Mouse (Mus musculus): ENCODE results near the gene Cdkn2aipnl. TPM values are rescaled to one million over a fixed set of nuclear protein-coding genes. Genes with fewer than 3 reads are reported as not detected.

The Cdkn2aipnl gene
- polyA plus RNA-seq, 1 experiment from 2014 or later = 109 TPM

DNA sequence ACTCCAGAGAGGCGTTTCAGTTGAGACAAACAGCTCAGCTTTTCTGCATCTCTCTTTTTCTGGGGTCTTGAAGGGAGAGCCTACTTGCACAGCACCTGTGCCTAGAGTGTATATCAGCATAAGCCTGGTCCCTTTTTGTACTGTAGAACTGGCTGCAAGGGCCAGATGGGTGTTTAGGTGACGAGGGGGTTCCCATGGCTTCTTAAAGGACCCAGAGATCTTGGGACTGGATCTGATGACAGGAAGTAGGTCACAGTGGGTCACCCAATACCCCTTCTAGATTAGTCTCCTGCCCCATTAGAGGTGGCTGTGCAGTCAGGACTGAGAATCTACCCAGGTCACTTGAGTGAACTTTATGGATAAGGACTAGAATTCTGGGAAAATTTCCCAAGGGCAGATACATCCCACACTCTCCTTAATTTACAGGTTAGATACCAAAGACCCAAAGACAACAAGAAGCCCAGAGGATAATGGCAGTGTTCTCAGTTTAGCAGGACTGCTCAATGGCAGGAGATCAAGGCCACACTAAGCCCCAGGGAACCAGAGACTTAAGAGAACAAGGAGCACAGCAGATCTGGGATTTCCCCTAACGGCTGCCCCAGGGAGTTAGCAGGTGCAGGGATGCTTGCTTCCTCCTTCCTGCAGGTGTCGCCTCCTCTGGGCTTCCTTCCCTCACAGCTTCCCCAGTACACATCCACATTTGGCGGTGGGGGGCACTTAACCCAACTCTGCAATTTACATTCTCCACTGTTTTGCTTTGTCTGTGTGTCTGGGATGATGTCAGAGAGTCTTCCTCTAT is 31.6 kb upstream of the Cdkn2aipnl start:
- no peak for ATAC-seq (ENCODE audit: borderline replicate concordance, extremely low read depth, low FRiP score, low TSS enrichment)
- no peaks in the 10 kb centered on the region for H3K36me3 ChIP-seq
- 53% methylated on average over 5 of the region's 5 CpGs for WGBS
- H3K4me2 ChIP-seq = no peak overlapping the region
- no peak overlapping the region for H3K9ac ChIP-seq
- H3K27ac ChIP-seq = no peak overlapping the region
- H3K9me3 ChIP-seq = no peaks in the 10 kb centered on the region
- no peak overlapping the region for H3K4me3 ChIP-seq
- H3K27me3 ChIP-seq = no peaks in the 10 kb centered on the region
- H3K4me1 ChIP-seq = peaks cover 18% of the 10 kb centered on the region

DNA sequence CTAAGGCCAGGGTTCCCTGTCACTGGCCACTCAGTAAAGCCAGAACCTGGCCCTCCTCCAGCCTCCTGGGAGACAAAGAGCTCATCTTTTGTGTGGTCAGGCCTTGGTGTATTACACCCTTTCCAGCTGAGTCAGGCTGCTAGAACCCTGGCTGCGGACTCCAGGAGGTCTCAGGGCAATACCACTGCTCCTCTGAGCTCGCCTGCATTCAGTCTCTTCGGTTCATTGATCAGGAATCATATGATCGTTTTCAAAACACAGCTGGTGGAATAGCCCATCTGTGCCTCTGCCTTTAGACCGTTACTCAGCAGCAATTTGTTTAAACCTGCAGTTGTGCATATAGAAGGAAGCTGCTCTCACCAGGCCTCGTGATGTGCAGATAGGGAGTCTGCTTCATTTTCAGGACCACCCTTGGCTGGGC is 30.1 kb upstream of the Cdkn2aipnl start:
- no peaks in the 10 kb centered on the region for H3K36me3 ChIP-seq
- no peak for ATAC-seq (ENCODE audit: borderline replicate concordance, extremely low read depth, low FRiP score, low TSS enrichment)
- H3K4me2 ChIP-seq = no peak overlapping the region
- H3K27me3 ChIP-seq = no peaks in the 10 kb centered on the region
- no peaks in the 10 kb centered on the region for H3K9me3 ChIP-seq
- 69% methylated on average over 6 of the region's 6 CpGs for WGBS
- H3K9ac ChIP-seq = no peak overlapping the region
- H3K27ac ChIP-seq = no peak overlapping the region
- H3K4me3 ChIP-seq = no peak overlapping the region
- peaks cover 18% of the 10 kb centered on the region for H3K4me1 ChIP-seq

DNA sequence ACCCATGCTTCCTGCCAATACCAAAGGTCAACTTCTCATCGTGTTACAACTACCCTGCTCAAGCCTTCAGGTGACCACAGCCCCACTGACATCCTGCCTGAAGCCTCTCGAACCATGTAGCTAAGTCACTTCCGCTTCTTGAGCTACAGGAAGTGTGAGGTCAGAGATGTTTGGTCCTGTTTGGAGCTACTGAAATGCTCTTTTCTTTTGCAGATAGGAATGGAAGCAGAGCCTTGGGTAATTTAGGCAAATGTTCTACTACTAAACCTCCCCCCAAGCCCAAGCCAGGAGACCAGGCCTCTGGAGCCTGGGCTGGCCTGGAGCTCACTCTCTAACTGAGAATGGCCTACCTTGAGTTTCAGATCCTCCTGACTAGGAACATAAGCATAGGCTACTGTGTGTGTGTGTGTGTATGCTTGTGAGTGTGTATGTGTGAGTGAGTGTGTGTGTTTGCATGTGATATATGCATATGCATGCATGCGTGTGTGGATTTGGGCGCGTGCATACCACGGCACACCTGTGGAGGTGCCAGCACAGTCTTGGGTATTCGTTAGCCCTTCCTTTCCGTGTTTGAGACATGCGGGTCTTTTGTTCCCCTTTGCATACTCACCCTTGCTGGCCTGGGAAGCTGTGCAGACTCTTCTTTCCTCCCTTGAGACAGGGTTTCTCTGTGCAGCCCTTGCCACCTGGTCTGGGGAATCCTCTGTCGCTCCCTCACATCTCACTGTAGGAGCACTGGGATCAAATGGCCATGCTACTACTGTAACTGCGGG is 28.5 kb upstream of the Cdkn2aipnl start:
- Histone ChIP-seq H3K4me1 (peaks cover 21% of the 10 kb centered on the region), H3K9ac (no peak overlapping the region), H3K4me2 (no peak overlapping the region), H3K36me3 (no peaks in the 10 kb centered on the region), H3K4me3 (no peak overlapping the region), H3K27ac (peak overlapping the region; percentile 34; the same call in 1 of the 2 replicates), H3K9me3 (no peaks in the 10 kb centered on the region), H3K27me3 (no peaks in the 10 kb centered on the region)
- ATAC-seq (ENCODE audit: borderline replicate concordance, extremely low read depth, low FRiP score, low TSS enrichment) = no peak
- WGBS = 72% methylated on average over 12 of the region's 12 CpGs

DNA sequence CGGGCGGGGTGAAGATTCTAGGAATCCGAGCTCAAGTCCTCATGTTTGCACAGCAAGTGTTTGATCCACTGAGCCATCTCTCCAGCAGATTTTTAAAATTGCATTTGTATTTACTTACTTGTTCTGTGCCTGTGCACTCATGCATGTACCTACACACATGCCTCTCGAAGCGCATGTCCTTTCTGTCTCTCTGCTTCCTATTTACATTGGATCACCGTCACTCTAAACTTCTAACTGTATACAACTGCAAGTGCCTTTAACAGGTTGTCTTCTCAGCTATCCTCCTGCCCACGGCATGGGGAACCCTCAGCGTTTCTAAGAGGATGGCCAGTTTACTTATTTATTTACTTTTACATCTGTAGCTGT is 27.9 kb upstream of the Cdkn2aipnl start:
- H3K4me2 ChIP-seq = no peak overlapping the region
- H3K27ac ChIP-seq = no peak overlapping the region
- peaks cover 21% of the 10 kb centered on the region for H3K4me1 ChIP-seq
- no peaks in the 10 kb centered on the region for H3K36me3 ChIP-seq
- ATAC-seq (ENCODE audit: borderline replicate concordance, extremely low read depth, low FRiP score, low TSS enrichment) = no peak
- H3K27me3 ChIP-seq = no peaks in the 10 kb centered on the region
- no peak overlapping the region for H3K9ac ChIP-seq
- WGBS = 44% methylated on average over 8 of the region's 8 CpGs
- no peak overlapping the region for H3K4me3 ChIP-seq
- H3K9me3 ChIP-seq = no peaks in the 10 kb centered on the region

DNA sequence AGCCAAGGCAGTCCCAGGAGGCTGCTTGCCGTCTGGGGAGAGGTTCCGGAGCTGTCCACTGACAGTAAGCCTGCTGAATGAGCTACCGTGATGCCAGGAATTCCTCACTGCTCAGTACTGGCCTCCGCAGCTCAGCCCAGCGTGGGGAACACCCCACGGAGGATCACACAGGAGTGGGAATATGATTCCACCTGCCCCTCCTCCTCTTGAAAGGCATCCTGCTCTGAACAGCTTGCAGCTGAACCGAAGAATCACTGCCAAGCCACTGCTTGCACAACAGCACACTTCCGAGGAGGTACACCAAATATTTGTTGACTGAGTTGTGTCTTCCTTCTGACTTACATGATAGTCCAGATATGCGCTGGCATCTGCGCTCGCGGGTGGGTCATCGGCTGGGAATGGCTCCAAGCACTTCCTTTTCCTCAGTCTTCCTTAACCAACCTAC is 26.9 kb upstream of the Cdkn2aipnl start:
- H3K4me3 ChIP-seq = no peak overlapping the region
- no peaks in the 10 kb centered on the region for H3K36me3 ChIP-seq
- peaks cover 21% of the 10 kb centered on the region for H3K4me1 ChIP-seq
- ATAC-seq (ENCODE audit: borderline replicate concordance, extremely low read depth, low FRiP score, low TSS enrichment) = no peak
- no peak overlapping the region for H3K9ac ChIP-seq
- H3K27ac ChIP-seq = no peak overlapping the region
- H3K4me2 ChIP-seq = no peak overlapping the region
- no peaks in the 10 kb centered on the region for H3K9me3 ChIP-seq
- WGBS = 32% methylated on average over 13 of the region's 13 CpGs
- H3K27me3 ChIP-seq = no peaks in the 10 kb centered on the region

DNA sequence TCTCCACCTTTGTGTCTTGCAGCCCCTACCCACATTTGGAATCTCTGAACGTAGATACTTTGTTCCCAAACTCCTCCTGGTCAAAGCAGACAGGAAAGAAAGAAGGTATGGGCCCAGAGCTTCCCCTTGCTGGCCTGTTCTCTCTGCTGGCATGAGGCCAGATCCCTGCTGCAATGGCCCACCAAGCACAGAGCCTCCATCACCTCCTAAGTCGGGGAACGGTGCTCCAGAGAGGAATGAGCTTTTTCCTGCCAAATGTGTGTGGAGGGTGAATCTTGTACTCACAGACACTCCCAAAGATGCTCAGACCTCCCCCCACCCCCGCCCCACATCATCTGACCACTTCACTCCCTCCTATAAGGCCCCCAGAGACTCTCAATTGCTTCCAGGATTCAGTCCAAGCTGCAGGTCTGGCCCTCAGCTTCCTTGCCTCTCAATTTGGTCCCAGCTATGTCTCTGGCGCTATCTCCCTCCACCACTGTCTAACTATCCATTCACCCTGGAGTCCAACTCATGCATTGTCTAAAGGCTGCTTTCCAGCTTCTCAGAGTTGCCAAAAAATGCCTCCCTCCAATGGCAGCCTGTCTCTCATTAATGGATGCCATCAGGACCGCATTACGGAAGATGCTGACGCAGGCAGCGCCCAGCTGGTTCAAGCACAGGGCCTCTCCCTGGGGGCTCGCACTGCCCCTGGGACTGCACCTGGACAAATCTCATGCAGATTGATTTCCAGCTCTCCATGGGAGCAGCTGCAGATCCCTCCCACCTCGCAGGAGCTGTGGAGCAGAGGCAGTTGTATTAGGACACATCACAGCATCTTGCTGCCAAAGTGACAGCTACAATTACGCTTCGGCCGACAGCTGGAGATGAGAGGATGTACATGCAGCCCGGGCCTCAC is 24.6 kb upstream of the Cdkn2aipnl start:
- Histone ChIP-seq H3K27ac (no peak overlapping the region), H3K36me3 (no peaks in the 10 kb centered on the region), H3K27me3 (no peaks in the 10 kb centered on the region), H3K9me3 (no peaks in the 10 kb centered on the region), H3K9ac (no peak overlapping the region), H3K4me3 (no peak overlapping the region), H3K4me1 (peaks cover 21% of the 10 kb centered on the region), H3K4me2 (no peak overlapping the region)
- ATAC-seq (ENCODE audit: borderline replicate concordance, extremely low read depth, low FRiP score, low TSS enrichment) = no peak
- WGBS = 50% methylated on average over 15 of the region's 15 CpGs

DNA sequence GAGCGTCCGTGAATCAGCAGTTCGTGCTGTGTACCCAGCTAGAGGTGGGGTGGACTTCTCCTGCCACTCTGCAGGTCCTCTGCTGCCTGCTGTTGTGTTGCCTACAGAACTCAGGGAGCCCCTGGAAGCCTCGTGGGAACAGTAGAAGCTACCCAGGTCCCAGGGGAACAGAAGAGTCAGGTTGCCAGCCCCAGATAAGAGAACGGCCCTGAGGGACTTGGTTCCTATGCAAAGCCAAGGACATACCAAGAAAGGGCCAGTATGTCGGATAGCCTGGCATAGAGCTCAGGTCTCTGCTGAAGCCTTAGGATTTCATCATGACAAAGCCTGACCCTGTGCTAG is 24.0 kb upstream of the Cdkn2aipnl start:
- Histone ChIP-seq H3K4me1 (peaks cover 21% of the 10 kb centered on the region), H3K9ac (no peak overlapping the region), H3K27ac (no peak overlapping the region), H3K27me3 (no peaks in the 10 kb centered on the region), H3K4me3 (no peak overlapping the region), H3K9me3 (no peaks in the 10 kb centered on the region), H3K4me2 (no peak overlapping the region), H3K36me3 (no peaks in the 10 kb centered on the region)
- WGBS = 30% methylated on average over 6 of the region's 6 CpGs
- no peak for ATAC-seq (ENCODE audit: borderline replicate concordance, extremely low read depth, low FRiP score, low TSS enrichment)

DNA sequence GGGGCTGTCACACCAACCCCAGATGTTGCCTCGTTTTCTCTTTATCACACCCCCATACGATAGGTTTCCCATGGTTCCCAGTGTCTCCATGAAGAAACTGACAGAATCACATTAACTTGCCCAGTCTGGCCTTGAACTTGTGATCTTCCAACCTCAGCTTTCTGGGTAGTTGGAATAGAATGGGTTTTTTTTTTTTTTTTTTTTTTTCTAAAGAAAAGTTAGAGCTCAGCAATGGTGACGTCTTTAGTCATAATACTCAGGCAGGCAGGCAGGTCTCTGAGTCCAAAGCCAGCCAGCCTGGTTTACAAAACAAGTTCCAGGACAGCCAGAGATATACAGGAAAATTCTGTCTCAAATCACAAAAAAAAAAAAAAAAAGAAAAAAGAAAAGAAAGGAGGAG is 23.2 kb upstream of the Cdkn2aipnl start:
- Histone ChIP-seq H3K27me3 (no peaks in the 10 kb centered on the region), H3K4me3 (no peak overlapping the region), H3K4me2 (no peak overlapping the region), H3K36me3 (no peaks in the 10 kb centered on the region), H3K9ac (no peak overlapping the region), H3K27ac (no peak overlapping the region), H3K9me3 (no peaks in the 10 kb centered on the region), H3K4me1 (peaks cover 17% of the 10 kb centered on the region)
- ATAC-seq (ENCODE audit: borderline replicate concordance, extremely low read depth, low FRiP score, low TSS enrichment) = no peak
- WGBS = 76% methylated on average over 3 of the region's 3 CpGs

DNA sequence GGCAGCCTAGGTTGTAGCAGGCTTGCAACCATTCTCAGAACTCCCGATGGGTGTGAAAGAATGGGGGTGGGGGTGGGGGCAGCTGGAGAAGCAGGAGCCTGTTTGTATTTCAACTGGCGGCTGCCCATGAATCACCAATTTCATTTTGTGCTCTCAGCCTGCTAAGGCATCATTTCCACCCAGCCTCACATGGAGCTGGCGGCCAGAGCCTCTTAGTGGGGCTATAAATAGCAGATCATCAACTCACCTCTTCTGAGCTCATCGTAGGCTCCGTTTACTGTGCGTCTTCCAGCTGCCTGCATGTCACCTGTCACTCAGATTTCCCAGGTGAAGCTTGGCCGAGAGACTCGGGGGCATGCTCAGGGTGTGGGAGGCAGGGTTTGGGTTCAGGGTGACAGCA is 21.9 kb upstream of the Cdkn2aipnl start:
- Histone ChIP-seq H3K27ac (no peak overlapping the region), H3K4me3 (no peak overlapping the region), H3K36me3 (no peaks in the 10 kb centered on the region), H3K4me2 (no peak overlapping the region), H3K9me3 (no peaks in the 10 kb centered on the region), H3K4me1 (0 out of 2 replicates have a peak, but pooled peaks cover 5% of the 10 kb centered on the region), H3K9ac (no peak overlapping the region), H3K27me3 (no peaks in the 10 kb centered on the region)
- 3% methylated on average over 8 of the region's 8 CpGs for WGBS
- ATAC-seq (ENCODE audit: borderline replicate concordance, extremely low read depth, low FRiP score, low TSS enrichment) = no peak

DNA sequence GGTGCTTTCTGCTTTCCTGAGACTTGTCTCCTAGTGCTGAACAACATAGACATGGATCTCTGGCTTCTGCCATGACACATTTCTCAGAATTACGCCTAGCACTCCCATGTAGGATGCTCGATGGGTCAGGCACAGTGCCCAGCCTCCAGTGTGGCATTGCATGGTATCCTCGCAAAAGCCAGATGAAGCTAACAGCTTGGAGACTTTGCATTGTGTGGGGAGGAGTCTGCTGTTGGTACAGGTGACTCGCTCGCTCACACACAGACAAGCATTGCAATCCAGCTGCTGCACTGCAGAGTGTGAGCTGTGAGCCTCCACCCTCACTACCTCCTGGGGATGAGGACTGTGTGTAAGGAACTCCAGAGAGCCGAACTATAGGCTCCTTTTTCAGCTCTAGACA is 21.3 kb upstream of the Cdkn2aipnl start:
- no peak overlapping the region for H3K9ac ChIP-seq
- H3K36me3 ChIP-seq = no peaks in the 10 kb centered on the region
- no peak overlapping the region for H3K4me2 ChIP-seq
- 60% methylated on average over 6 of the region's 6 CpGs for WGBS
- H3K4me1 ChIP-seq = 0 out of 2 replicates have a peak, but pooled peaks cover 3% of the 10 kb centered on the region
- H3K9me3 ChIP-seq = no peaks in the 10 kb centered on the region
- no peak overlapping the region for H3K27ac ChIP-seq
- ATAC-seq (ENCODE audit: borderline replicate concordance, extremely low read depth, low FRiP score, low TSS enrichment) = no peak
- no peaks in the 10 kb centered on the region for H3K27me3 ChIP-seq
- no peak overlapping the region for H3K4me3 ChIP-seq

DNA sequence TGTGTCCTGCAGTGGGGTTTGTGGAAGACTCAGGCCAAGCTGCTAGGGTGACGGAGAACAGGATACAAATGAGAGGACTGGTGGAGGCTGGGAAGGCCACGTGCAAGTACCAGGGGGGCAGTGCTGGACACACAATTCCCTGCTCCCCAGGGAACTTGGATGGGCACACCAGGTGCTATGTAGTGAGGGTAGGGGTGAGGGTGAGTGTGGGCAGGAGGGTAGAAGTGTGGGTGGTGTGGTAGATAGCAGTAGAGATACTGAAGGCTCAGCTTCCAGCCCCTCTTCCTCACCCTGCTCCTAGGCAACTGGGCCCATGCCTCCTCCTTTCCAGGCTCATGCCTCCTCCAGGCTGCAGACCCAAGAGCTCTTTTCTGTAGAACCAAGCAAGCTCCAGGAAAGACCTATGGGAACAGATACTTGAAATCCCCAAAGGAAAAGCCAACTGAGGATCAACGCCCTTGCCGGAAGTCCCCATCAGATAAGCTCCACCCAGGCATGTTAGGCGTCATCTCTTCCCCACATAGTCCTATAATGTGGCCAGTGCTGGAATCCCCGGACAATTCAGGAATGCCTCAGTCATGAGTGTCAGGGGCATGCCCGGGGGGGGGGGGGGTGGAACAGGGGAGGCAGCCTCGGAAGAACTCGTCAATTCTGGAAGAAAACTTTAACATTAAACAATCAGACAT is 18.2 kb upstream of the Cdkn2aipnl start:
- no peak overlapping the region for H3K27ac ChIP-seq
- no peak overlapping the region for H3K9ac ChIP-seq
- 54% methylated on average over 9 of the region's 9 CpGs for WGBS
- no peak overlapping the region for H3K4me3 ChIP-seq
- no peak for ATAC-seq (ENCODE audit: borderline replicate concordance, extremely low read depth, low FRiP score, low TSS enrichment)
- H3K4me2 ChIP-seq = no peak overlapping the region
- no peaks in the 10 kb centered on the region for H3K27me3 ChIP-seq
- H3K9me3 ChIP-seq = no peaks in the 10 kb centered on the region
- H3K36me3 ChIP-seq = no peaks in the 10 kb centered on the region
- H3K4me1 ChIP-seq = no peaks in the 10 kb centered on the region
